12 mouse cellular contexts compared by ENCODE assay signal in the genomic region with DNA sequence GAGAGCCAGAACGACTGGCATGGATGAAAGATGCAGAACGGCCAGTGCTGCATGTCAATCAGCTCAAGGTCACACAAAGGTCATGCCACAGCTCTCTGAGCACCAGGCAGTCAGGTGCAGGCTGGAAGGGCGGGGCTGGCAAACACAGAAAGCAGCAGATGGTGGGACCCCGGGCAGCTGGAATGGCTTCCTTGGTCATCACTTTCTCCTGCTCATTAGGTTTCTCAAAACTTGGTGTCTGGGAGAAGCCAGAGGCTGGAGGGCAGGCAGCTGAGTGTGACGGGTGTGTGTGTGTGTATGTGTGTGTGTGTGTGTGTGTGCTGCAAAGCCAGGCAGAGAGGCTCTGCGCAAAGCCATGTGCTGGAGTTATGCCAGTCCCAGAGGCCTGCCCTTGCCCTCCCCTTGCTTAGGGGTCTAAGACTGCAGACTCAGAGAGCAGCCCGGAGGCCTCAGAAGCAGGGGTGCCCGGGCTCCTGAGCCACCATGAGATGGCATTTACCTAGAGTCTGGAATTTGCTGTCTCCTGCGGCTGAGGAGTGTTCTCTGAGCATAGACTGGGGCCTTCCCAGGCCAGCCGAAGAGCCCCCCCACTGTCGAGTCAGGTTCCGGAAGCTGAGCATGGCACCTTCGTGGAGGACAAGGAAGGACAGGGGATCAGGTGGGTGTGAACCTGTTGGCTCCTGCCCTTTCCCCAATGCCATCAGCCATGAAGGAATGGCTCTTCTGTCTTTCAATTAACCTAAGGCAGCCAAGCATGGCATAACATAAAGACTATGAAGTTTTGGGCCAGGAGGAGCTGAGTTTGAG.
DNase-seq lines count a peak whose midpoint lies in the region; ATAC-seq lines count a peak whose summit lies in the region.
"Had no signal": no experiment of that assay in that cellular context is flagged by ENCODE, and none has a peak within 500 bp of the region (broad histone marks: within the 10 kb centered on the region; RNA-seq: fewer than 3 reads in every experiment).

No protein-coding gene starts in this region.

- H3K4me3 ChIP-seq in midbrain, embryonic 14.5 days (replicated peaks; ENCODE audit: low read depth, low read length): no peak overlapping the region
- H3K4me3 ChIP-seq in midbrain, embryonic 13.5 days (replicated peaks): no peak overlapping the region
- H3K4me3 ChIP-seq in hindbrain, embryonic 11.5 days (ENCODE audit: low read depth, low read length): no peak overlapping the region
- H3K4me3 ChIP-seq in neural tube, embryonic 13.5 days: no peak overlapping the region
- H3K4me3 ChIP-seq: limb, embryonic 10.5 days; megakaryocyte, embryonic 14.5 days had no signal

- H3K9ac ChIP-seq in midbrain, embryonic 14.5 days (replicated peaks; ENCODE audit: low read length): no peak overlapping the region
- H3K9ac ChIP-seq in midbrain, embryonic 13.5 days (replicated peaks): no peak overlapping the region
- H3K9ac ChIP-seq in hindbrain, embryonic 11.5 days (ENCODE audit: low read depth, low read length): no peak overlapping the region
- peak overlapping the region; percentile 52; the same call in 1 of the 2 replicates for H3K9ac ChIP-seq in neural tube, embryonic 13.5 days

- DNase-seq in midbrain, embryonic 14.5 days: peak; percentile 45
- peak; percentile 34 for DNase-seq in hindbrain, embryonic 11.5 days (ENCODE audit: low spot score)
- DNase-seq in kidney, adult 8-10 months: peak; percentile 32 to 51
- DNase-seq in right cerebral cortex, adult 2 months (ENCODE audit: low spot score in 2 of 2): no peak
- DNase-seq: heart, postnatal 10 days; thymus, postnatal 36 days had no signal

- H3K4me1 ChIP-seq in midbrain, embryonic 14.5 days (ENCODE audit: control insufficient read depth, insufficient read depth, low read length): no peaks in the 10 kb centered on the region; the same call in 1 of the 2 replicates
- peaks cover 7% of the 10 kb centered on the region for H3K4me1 ChIP-seq in midbrain, embryonic 13.5 days (replicated peaks)
- H3K4me1 ChIP-seq in hindbrain, embryonic 11.5 days (replicated peaks; ENCODE audit: control insufficient read depth, insufficient read depth, low read length): peaks cover 3% of the 10 kb centered on the region; the same call in 1 of the 2 replicates
- H3K4me1 ChIP-seq in neural tube, embryonic 13.5 days (replicated peaks): peaks cover 17% of the 10 kb centered on the region
- H3K4me1 ChIP-seq: megakaryocyte, embryonic 14.5 days had no signal

- no peaks in the 10 kb centered on the region for H3K36me3 ChIP-seq in midbrain, embryonic 14.5 days (ENCODE audit: control insufficient read depth, insufficient read depth, low read length)
- H3K36me3 ChIP-seq in midbrain, embryonic 13.5 days: no peaks in the 10 kb centered on the region
- no peaks in the 10 kb centered on the region for H3K36me3 ChIP-seq in hindbrain, embryonic 11.5 days (ENCODE audit: control insufficient read depth, insufficient read depth, low read length)
- H3K36me3 ChIP-seq in neural tube, embryonic 13.5 days: no peaks in the 10 kb centered on the region
- H3K36me3 ChIP-seq: limb, embryonic 10.5 days had no signal

- H3K4me2 ChIP-seq in midbrain, embryonic 14.5 days (ENCODE audit: low read length): no peak overlapping the region
- H3K4me2 ChIP-seq in midbrain, embryonic 13.5 days (replicated peaks): no peak overlapping the region
- H3K4me2 ChIP-seq in hindbrain, embryonic 11.5 days (replicated peaks; ENCODE audit: low read depth, low read length): no peak overlapping the region
- H3K4me2 ChIP-seq in neural tube, embryonic 13.5 days: no peak overlapping the region

- no peaks in the 10 kb centered on the region for H3K27me3 ChIP-seq in midbrain, embryonic 14.5 days (ENCODE audit: control insufficient read depth, insufficient read depth, low read length)
- H3K27me3 ChIP-seq in midbrain, embryonic 13.5 days: no peaks in the 10 kb centered on the region
- H3K27me3 ChIP-seq in hindbrain, embryonic 11.5 days (ENCODE audit: control insufficient read depth, insufficient read depth, low read length): no peaks in the 10 kb centered on the region
- H3K27me3 ChIP-seq in neural tube, embryonic 13.5 days: no peaks in the 10 kb centered on the region

- no peak for ATAC-seq in midbrain, embryonic 14.5 days (ENCODE audit: low FRiP score, low TSS enrichment)
- ATAC-seq in midbrain, embryonic 13.5 days: no peak
- peak; percentile 27; the same call in 1 of the 2 replicates for ATAC-seq in hindbrain, embryonic 11.5 days (ENCODE audit: low FRiP score)
- peak; percentile 64 for ATAC-seq in neural tube, embryonic 13.5 days (ENCODE audit: low read depth)
- ATAC-seq in frontal cortex, adult (ENCODE audit: low TSS enrichment): no peak
- ATAC-seq: activated CD4-positive, CD25-positive, alpha-beta regulatory T cell, adult 4 months had no signal

- H3K9me3 ChIP-seq in midbrain, embryonic 14.5 days (ENCODE audit: control insufficient read depth, low read length): no peaks in the 10 kb centered on the region
- no peaks in the 10 kb centered on the region for H3K9me3 ChIP-seq in midbrain, embryonic 13.5 days
- no peaks in the 10 kb centered on the region for H3K9me3 ChIP-seq in hindbrain, embryonic 11.5 days (ENCODE audit: control insufficient read depth, low read length)
- H3K9me3 ChIP-seq in neural tube, embryonic 13.5 days: no peaks in the 10 kb centered on the region
- H3K9me3 ChIP-seq: limb, embryonic 10.5 days; megakaryocyte, embryonic 14.5 days had no signal

- 66% methylated on average over 13 of the region's 13 CpGs for WGBS in midbrain, embryonic 14.5 days
- WGBS in midbrain, embryonic 13.5 days: 68% methylated on average over 12 of the region's 13 CpGs
- WGBS in hindbrain, embryonic 11.5 days: 69% methylated on average over 13 of the region's 13 CpGs
- WGBS in neural tube, embryonic 13.5 days: 51% methylated on average over 13 of the region's 13 CpGs

- H3K27ac ChIP-seq in midbrain, embryonic 14.5 days (replicated peaks; ENCODE audit: low read depth, low read length): 0 out of 2 replicates have a peak overlapping the region, but pooled peaks have one; percentile 37
- no peak overlapping the region; the same call in 1 of the 2 replicates for H3K27ac ChIP-seq in midbrain, embryonic 13.5 days
- H3K27ac ChIP-seq in hindbrain, embryonic 11.5 days (ENCODE audit: low read depth, low read length): no peak overlapping the region
- H3K27ac ChIP-seq in neural tube, embryonic 13.5 days (replicated peaks): peak overlapping the region; percentile 42; the same call in 1 of the 2 replicates
- H3K27ac ChIP-seq: limb, embryonic 10.5 days had no signal

Comparison
In these comparisons a context has a peak if more than half of its experiments do, and no peak if none do; other contexts are left out.
1. H3K27ac ChIP-seq: peak in midbrain, embryonic 14.5 days (single experiment) and neural tube, embryonic 13.5 days (single experiment); none in midbrain, embryonic 13.5 days (single experiment) and hindbrain, embryonic 11.5 days (single experiment).
2. ATAC-seq: peak in hindbrain, embryonic 11.5 days (single experiment) and neural tube, embryonic 13.5 days (single experiment); none in midbrain, embryonic 14.5 days (single experiment), midbrain, embryonic 13.5 days (single experiment) and frontal cortex, adult (single experiment).
3. DNase-seq: peak in midbrain, embryonic 14.5 days (single experiment), hindbrain, embryonic 11.5 days (single experiment) and kidney, adult 8-10 months (2 of 2); none in right cerebral cortex, adult 2 months (0 of 2).